Mouse (Mus musculus): ENCODE measurements around the gene Ms4a13.

- TF ChIP-seq POLR2A (IDR thresholded peaks at IDR 0.05; ENCODE audit: borderline replicate concordance, extremely low read depth, low read depth, low read length) (no peak), CTCF (IDR thresholded peaks at IDR 0.05; ENCODE audit: insufficient read depth, low read length) (0 out of 2 replicates have a peak, but pooled peaks have one; percentile 17)
These were observed 12.4 kb downstream of the Ms4a13 start for GRCm38 (mm10) chr19:11184121-11184520.
